Mouse (Mus musculus) limb, embryonic 13.5 days (tissue): ENCODE data around the gene Cnn2. TPM values are rescaled to one million over a fixed set of nuclear protein-coding genes. Genes with fewer than 3 reads are reported as not detected.

Source experiments
- ATAC-seq: fragments of 200-750 bp; cut with Nextera tagmentation; 2 replicates; pipeline ENCODE4 v1.8.0; 2017; ENCODE audit warnings: low read depth, moderate number of reproducible peaks, moderate TSS enrichment; ENCODE audit not compliant: low FRiP score
- H3K27ac ChIP-seq: fragments of 300-500 bp; sonication (generic); 2 replicates; pipeline ENCODE4 v1.5.1; 2015; ENCODE audit warnings: inconsistent platforms, mild to moderate bottlenecking, moderate library complexity
- H3K27me3 ChIP-seq: fragments of 300-500 bp; sonication (generic); 2 replicates; pipeline ENCODE4 v1.6.1; 2015; ENCODE audit warnings: mild to moderate bottlenecking, inconsistent platforms
- H3K36me3 ChIP-seq: fragments of 300-500 bp; sonication (generic); 2 replicates; pipeline ENCODE4 v1.6.1; 2015; ENCODE audit warnings: inconsistent platforms, mild to moderate bottlenecking, moderate library complexity
- H3K4me1 ChIP-seq: fragments of 300-500 bp; sonication (generic); 2 replicates; pipeline ENCODE4 v1.6.1; 2015; ENCODE audit warnings: inconsistent platforms
- H3K4me2 ChIP-seq: fragments of 300-500 bp; sonication (generic); replicated peaks from 2 replicates; pipeline ENCODE4 v1.6.1; 2015; ENCODE audit warnings: inconsistent platforms, mild to moderate bottlenecking, moderate library complexity
- H3K4me3 ChIP-seq: fragments of 300-500 bp; sonication (generic); 2 replicates; pipeline ENCODE4 v1.5.1; 2015; ENCODE audit warnings: moderate library complexity, mild to moderate bottlenecking, inconsistent platforms
- H3K9ac ChIP-seq: fragments of 300-500 bp; sonication (generic); 2 replicates; pipeline ENCODE4 v1.6.1; 2015; ENCODE audit warnings: mild to moderate bottlenecking, inconsistent platforms
- H3K9me3 ChIP-seq: fragments of 300-500 bp; sonication (generic); 2 replicates; pipeline ENCODE4 v1.6.1; 2016; ENCODE audit warnings: inconsistent platforms
- WGBS: fragments of 180-500 bp; shearing (Covaris S2); methylation state at CpG from one replicate; pipeline ENCODE4 v1.1.7; 2015; 5-methylcytosine and 5-hydroxymethylcytosine counted together
- polyA plus RNA-seq: library from polyadenylated mRNA; unstranded; fragments of >200 nt; fragmentation: Nextera tagmentation; extraction: Ambion mirVana; gene quantifications from 2 replicates; pipeline ENCODE4 v1.2.1, GENCODE M21; 2015

Gene Cnn2
- 287 and 299 TPM in 2 replicates for polyA plus RNA-seq

DNA sequence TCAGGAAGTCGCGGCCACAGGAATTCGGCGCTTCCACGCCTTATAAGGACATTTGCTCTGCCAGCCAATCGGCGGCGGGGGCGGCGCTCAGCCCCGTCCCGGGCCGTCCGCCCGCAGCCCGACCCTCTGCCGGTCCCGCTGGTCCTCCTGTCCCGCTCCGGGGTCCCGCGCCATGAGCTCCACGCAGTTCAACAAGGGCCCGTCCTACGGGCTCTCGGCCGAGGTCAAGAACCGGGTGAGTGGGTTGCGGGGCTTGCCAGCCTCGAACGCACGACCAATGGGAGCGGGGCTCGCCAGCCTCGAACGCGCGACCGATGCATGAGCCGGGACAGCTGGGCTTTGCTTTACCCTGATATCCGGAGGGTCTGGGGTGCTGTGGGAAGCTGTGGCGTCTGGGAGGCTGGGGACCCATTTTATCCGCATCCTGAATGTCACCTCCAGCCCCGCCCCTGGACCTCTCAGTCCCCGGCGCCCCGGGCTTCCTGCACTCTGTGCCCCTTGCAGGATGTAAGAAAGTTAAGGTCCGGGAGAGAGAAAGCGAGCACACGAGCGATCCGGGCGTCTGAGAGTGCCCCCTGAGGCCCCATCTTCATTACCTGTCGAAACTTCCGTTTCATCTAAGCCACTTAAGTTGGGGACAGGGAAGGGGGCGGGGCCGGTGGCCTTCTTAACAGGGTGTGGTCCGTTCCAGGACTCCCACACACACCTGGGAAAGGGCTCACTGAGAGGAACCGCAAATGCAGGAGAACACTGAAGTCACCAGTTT is at the start of gene Cnn2:
Cnn2 (plus strand) TSS at position 79 of the 766 bp plus-strand sequence.
- under 1% methylated on average over 59 of the region's 59 CpGs for WGBS
- peaks cover 44% of the 10 kb centered on the region for H3K4me1 ChIP-seq
- H3K4me2 ChIP-seq, result peak within 1 kb of the TSS; percentile 89
- H3K4me3 ChIP-seq, result peak within 1 kb of the TSS; percentile 80
- no peaks in the 10 kb centered on the region for H3K27me3 ChIP-seq
- peaks cover 31% of the 10 kb centered on the region for H3K36me3 ChIP-seq
- peaks cover 10% of the 10 kb centered on the region for H3K9me3 ChIP-seq
- H3K9ac ChIP-seq, result peak within 1 kb of the TSS; percentile 90
- ATAC-seq, result 0 out of 2 replicates have a peak, but pooled peaks have one; percentile 4
- peak within 1 kb of the TSS; percentile 88 for H3K27ac ChIP-seq

DNA sequence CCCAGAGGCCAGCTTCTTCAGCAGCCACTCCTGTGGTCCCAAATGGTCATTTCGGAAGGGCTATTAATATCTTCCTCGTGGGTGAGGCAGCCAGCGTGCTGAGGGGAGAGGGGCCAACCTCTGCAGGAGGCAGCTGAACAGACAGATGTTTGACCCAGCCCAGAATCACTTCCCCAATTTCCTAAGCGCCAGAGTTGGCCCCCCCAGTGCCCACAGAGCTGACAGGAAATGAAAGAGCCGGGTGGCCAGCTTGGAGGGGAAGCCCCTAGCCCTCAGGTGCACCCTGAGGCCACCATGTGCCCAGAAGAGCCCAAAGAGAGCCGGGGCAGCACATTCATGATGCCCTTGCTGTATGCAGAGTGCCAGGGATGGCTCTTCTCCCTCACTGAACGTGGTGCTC is 47.6 kb upstream of the Cnn2 start:
- Histone ChIP-seq H3K27ac (no peak overlapping the region; the same call in 1 of the 2 replicates), H3K27me3 (no peaks in the 10 kb centered on the region), H3K9ac (no peak overlapping the region), H3K4me3 (no peak overlapping the region), H3K9me3 (no peaks in the 10 kb centered on the region), H3K4me2 (no peak overlapping the region), H3K4me1 (peaks cover 43% of the 10 kb centered on the region), H3K36me3 (peaks cover 54% of the 10 kb centered on the region)
- no peak for ATAC-seq
- whole genome bisulfite sequencing, result 47% methylated on average over 7 of the region's 7 CpGs

DNA sequence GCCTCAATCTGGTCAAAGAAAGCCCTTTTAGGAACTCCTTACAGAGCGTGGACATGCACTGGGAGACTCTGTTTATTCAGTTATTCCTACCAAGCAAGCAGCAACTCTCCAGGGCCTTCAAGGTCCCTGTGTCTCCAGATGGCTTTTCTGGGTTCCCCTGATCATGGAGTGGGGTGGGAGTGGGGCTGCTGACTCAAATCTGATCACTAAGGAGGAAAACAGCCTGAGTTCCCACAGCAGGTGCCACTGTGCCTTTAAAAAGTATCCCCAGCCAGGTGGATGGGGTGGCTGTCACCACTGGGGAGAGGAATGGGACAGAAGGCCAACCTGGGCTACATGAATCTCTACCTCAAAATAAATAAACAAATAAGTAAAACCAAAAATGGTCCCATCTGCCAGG is 45.4 kb upstream of the Cnn2 start:
- WGBS, result 85% methylated on average over 1 of the region's 1 CpGs

DNA sequence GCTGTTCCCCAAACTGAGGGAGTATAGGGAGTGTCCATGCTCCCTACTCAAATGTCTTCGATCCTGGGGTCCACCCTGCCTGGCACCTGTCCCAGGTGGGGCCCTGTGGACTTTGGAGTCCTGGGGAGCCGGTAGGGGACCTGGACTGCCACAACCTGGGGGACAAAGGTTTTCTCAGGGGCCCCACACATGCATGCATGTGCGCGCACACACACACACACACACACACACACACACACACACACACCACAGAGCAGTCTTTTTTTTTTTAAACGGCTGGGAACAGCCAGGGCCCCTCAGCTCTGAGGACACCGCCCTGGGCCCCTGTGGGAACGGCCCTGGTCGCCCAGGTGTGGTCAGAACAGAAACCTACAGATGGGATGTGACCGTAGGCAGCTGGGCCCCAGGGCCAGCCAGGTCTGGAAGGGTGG is 44.9 kb upstream of the Cnn2 start:
- no peaks in the 10 kb centered on the region for H3K9me3 ChIP-seq
- H3K27me3 ChIP-seq, result no peaks in the 10 kb centered on the region
- no peak for ATAC-seq
- 0 out of 2 replicates have a peak overlapping the region, but pooled peaks have one; percentile 45 for H3K9ac ChIP-seq
- peaks cover 57% of the 10 kb centered on the region for H3K36me3 ChIP-seq
- WGBS, result 60% methylated on average over 9 of the region's 9 CpGs
- peaks cover 43% of the 10 kb centered on the region for H3K4me1 ChIP-seq
- H3K4me2 ChIP-seq, result no peak overlapping the region
- H3K4me3 ChIP-seq, result no peak overlapping the region
- peak overlapping the region; percentile 18; the same call in 1 of the 2 replicates for H3K27ac ChIP-seq

More for the DNA sequence above, 45.4 kb upstream of the Cnn2 start:
- H3K4me3 ChIP-seq, result no peak overlapping the region
- H3K36me3 ChIP-seq, result peaks cover 57% of the 10 kb centered on the region
- ATAC-seq, result no peak
- H3K9ac ChIP-seq, result no peak overlapping the region
- H3K9me3 ChIP-seq, result no peaks in the 10 kb centered on the region
- peaks cover 43% of the 10 kb centered on the region for H3K4me1 ChIP-seq
- no peak overlapping the region for H3K27ac ChIP-seq
- no peaks in the 10 kb centered on the region for H3K27me3 ChIP-seq
- H3K4me2 ChIP-seq, result no peak overlapping the region

DNA sequence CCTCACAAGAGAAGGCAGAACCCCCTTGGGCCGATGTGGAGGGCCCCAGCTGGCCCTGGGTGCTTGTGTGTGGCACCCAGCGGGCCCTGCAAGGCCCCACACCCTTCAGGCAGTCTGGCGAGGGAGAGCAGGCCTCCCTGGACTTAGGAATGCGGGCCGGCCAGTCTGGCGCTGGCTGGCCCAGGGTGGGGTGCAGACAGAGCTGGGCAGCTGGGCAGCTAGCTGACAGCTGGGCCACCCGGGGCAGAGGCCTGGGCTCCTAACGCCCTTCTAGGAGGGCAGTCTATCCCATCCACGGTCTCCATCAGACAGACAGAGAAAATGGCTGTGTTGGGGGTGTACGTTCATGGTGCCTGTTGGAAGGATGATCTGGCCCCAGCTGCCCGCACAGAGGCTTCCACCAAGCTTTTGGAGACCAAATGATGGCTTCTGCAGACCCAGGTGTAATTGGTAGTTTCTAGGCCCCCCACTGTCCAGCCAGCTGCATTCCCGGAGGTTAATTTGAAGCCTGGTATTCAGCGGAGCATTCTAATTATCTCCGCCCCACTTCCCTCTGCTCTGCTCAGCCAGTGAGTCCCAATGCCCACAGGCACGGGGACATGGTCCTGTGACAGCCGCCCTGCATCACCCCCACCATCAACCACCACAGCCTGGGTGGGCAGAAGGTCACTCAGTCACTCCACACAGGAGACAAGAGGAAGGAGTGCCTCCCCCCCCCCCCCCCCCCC is 42.7 kb upstream of the Cnn2 start:
- no peaks in the 10 kb centered on the region for H3K9me3 ChIP-seq
- peak overlapping the region; percentile 51 for H3K9ac ChIP-seq
- peak overlapping the region; percentile 52; the same call in 1 of the 2 replicates for H3K27ac ChIP-seq
- H3K4me3 ChIP-seq, result no peak overlapping the region
- peaks cover 63% of the 10 kb centered on the region for H3K36me3 ChIP-seq
- H3K27me3 ChIP-seq, result no peaks in the 10 kb centered on the region
- H3K4me2 ChIP-seq, result peak overlapping the region; percentile 32
- 18% methylated on average over 16 of the region's 16 CpGs for WGBS
- ATAC-seq, result peak; percentile 38; the same call in 1 of the 2 replicates
- H3K4me1 ChIP-seq, result peaks cover 43% of the 10 kb centered on the region

DNA sequence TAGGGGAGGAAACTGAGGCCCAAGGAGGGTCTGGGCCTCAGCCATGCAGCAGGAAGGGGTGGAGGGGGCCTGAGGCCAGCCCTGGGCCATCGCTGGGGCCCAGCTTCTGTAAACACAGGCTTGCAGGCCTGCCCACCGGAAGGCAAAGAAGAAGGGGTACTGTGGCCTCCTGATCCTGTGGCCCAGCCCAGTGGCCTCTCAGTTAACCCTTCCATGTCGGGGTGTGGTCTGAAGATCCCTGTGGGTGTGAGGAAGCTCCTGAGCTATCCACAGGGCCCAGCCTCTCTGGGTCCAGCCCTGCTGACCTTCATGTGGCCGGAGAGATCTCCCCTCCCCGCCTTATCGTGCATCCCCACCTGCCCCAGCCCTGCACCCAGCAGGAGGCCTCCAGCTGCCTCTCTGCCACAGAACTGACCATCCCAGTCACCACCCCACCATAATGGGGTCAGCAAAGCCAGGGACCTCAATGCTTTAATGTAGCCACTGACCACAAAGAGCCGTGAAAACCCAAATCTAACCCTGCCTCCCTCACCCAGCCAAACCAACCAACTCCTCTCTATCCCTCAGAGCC is 41.5 kb upstream of the Cnn2 start:
- 0 out of 2 replicates have a peak, but pooled peaks have one; percentile 14 for ATAC-seq

DNA sequence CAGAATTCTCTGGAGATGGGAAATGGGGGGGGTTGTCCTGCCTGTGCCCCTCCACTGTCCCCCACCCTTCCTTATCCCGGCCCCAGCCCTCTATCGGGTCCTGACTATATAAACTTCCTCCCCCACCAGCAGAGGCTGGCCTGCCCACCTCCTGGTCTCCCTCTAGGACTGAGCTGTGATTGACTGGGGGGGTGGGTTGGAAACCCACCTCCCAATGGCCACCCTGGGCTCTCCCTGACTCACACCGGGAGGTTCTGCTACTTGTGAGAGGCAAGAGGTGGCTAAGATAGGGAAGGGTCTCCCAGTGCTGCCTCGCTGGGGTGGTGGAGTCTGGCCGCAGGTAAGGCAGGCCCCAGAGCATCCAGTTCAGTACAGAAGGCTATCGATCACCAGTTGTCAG is 40.9 kb upstream of the Cnn2 start:
- 68% methylated on average over 6 of the region's 6 CpGs for WGBS
- Histone ChIP-seq H3K27me3 (no peaks in the 10 kb centered on the region), H3K36me3 (peaks cover 59% of the 10 kb centered on the region)

More for the DNA sequence above, 41.5 kb upstream of the Cnn2 start:
- H3K27me3 ChIP-seq, result no peaks in the 10 kb centered on the region
- H3K9ac ChIP-seq, result peak overlapping the region; percentile 31
- H3K36me3 ChIP-seq, result peaks cover 64% of the 10 kb centered on the region
- no peaks in the 10 kb centered on the region for H3K9me3 ChIP-seq
- H3K4me3 ChIP-seq, result no peak overlapping the region
- H3K4me2 ChIP-seq, result peak overlapping the region; percentile 23; the same call in 1 of the 2 replicates
- WGBS, result 22% methylated on average over 7 of the region's 7 CpGs
- peaks cover 43% of the 10 kb centered on the region for H3K4me1 ChIP-seq
- H3K27ac ChIP-seq, result peak overlapping the region; percentile 16; the same call in 1 of the 2 replicates

DNA sequence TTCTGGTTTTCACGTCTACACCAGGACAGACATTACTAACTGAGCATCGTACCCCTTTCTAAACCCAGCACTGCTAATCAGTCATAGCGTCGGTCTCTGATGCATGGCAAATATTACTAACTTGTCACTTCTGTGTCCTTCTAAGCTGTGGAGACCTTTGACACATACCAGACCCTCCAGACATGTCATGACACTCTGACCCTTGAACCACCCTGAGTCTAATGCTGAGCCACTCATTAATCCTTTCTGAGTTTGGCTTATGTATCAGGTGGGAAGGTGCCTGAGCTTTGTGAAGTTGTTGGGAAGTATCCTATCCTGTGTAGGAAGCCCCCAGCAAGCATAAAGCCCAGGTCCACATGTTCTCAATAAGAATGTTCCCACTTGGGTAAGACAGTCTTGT is 38.5 kb upstream of the Cnn2 start:
- ATAC-seq, result no peak
- no peaks in the 10 kb centered on the region for H3K27me3 ChIP-seq
- no peak overlapping the region for H3K4me3 ChIP-seq
- no peak overlapping the region for H3K27ac ChIP-seq
- H3K9ac ChIP-seq, result no peak overlapping the region
- peaks cover 28% of the 10 kb centered on the region for H3K4me1 ChIP-seq
- H3K4me2 ChIP-seq, result no peak overlapping the region
- whole genome bisulfite sequencing, result 85% methylated on average over 4 of the region's 4 CpGs
- peaks cover 69% of the 10 kb centered on the region for H3K36me3 ChIP-seq
- H3K9me3 ChIP-seq, result no peaks in the 10 kb centered on the region

More for the DNA sequence above, 40.9 kb upstream of the Cnn2 start:
- Histone ChIP-seq H3K9ac (peak overlapping the region; percentile 31; the same call in 1 of the 2 replicates), H3K4me2 (0 out of 2 replicates have a peak overlapping the region, but pooled peaks have one; percentile 1), H3K4me3 (no peak overlapping the region), H3K4me1 (peaks cover 43% of the 10 kb centered on the region), H3K27ac (no peak overlapping the region), H3K9me3 (no peaks in the 10 kb centered on the region)
- ATAC-seq, result no peak

DNA sequence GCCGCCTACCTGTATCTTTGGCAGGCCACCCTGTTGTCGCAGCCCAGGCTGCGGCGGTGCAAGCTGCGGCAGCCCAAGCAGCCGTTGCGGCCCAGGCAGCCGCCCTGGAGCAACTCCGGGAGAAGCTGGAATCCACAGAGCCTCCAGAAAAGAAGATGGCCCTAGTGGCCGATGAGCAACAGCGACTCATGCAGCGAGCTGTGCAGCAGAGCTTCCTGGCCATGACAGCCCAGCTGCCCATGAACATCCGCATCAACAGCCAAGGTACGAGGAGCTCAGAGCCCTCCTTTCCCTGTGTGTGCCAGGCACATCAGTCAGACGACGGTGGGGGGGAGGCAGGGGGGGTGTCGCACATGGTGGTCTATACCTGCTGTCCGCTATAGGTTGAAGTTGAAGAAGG is 37.7 kb upstream of the Cnn2 start:
- Histone ChIP-seq H3K27ac (no peak overlapping the region), H3K4me3 (no peak overlapping the region), H3K36me3 (peaks cover 69% of the 10 kb centered on the region), H3K27me3 (no peaks in the 10 kb centered on the region), H3K4me2 (no peak overlapping the region), H3K9me3 (no peaks in the 10 kb centered on the region), H3K9ac (no peak overlapping the region), H3K4me1 (peaks cover 27% of the 10 kb centered on the region)
- WGBS, result 89% methylated on average over 18 of the region's 18 CpGs
- ATAC-seq, result no peak

DNA sequence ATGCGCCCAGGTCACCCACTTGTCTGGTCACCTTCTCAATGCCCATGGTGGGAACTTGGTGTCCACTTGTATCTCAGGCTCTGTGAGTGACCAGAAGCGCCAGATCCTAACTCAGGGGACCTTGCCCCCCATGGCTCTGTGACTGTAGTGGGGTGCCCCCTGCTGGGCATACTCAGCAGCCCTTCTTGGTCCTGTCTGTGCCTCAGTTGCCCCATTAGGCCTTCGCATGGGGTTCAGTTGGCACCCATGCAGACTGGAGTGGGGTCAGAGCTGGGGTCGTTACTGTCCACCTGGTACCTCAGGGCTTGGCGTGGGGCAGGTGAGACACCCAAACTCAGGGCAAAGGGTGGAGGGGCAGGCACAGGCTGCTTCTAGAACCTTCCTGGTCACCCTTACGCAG is 34.4 kb upstream of the Cnn2 start:
- Histone ChIP-seq H3K9me3 (no peaks in the 10 kb centered on the region), H3K4me1 (peaks cover 15% of the 10 kb centered on the region), H3K4me2 (no peak overlapping the region), H3K27ac (peak overlapping the region; percentile 34; the same call in 1 of the 2 replicates), H3K9ac (0 out of 2 replicates have a peak overlapping the region, but pooled peaks have one; percentile 19), H3K27me3 (no peaks in the 10 kb centered on the region), H3K36me3 (peaks cover 44% of the 10 kb centered on the region), H3K4me3 (no peak overlapping the region)
- WGBS, result 78% methylated on average over 6 of the region's 6 CpGs
- ATAC-seq, result no peak

DNA sequence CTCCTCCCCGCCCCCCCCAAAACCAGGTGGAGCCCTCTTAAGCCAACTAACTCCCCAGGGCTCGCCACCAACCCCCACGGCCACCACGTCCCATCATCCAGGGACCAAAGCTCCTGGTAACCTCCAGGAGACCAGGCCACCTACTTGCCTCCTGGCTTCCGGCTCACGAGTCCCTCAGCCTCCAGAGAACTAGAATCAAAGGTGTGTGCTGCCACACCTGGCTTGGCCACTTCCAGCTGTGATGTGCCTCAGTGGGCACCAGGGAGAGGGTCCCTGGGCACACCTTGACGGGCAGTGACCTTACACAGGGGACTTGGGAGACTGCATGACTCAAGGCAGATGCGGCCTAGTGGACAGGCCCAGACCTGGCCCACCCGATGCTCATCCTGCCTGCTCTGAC is 32.7 kb upstream of the Cnn2 start:
- ATAC-seq, result no peak
- Histone ChIP-seq H3K27ac (peak overlapping the region; percentile 39; the same call in 1 of the 2 replicates), H3K4me2 (no peak overlapping the region), H3K36me3 (peaks cover 27% of the 10 kb centered on the region), H3K9me3 (no peaks in the 10 kb centered on the region), H3K9ac (peak overlapping the region; percentile 50; the same call in 1 of the 2 replicates), H3K4me1 (peaks cover 17% of the 10 kb centered on the region), H3K4me3 (no peak overlapping the region), H3K27me3 (no peaks in the 10 kb centered on the region)
- 69% methylated on average over 9 of the region's 9 CpGs for WGBS
